Comparison of ENCODE assay signal across 10 mouse cellular contexts in the genomic region with DNA sequence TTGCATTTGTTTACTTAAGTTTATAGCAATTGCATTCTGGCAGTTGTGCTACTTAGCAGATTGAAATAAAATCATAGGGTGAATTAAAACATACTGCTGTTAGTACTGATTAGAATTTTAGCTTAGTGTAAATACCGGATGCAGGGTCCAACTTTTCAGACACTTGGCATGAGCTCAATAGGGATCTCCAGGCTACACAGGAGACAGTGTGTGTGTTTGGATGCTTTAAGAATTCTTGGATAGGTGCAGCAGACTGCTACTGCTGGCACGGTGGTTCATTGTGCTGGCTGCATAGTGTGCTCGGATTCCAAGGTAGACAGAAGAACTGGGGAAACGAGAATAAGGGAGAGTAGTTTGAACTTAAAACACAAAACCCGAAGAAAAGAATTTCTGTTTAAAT.
DNase-seq lines count a peak whose midpoint lies in the region; ATAC-seq lines count a peak whose summit lies in the region.
"Had no signal": no experiment of that assay in that cellular context is flagged by ENCODE, and none has a peak within 500 bp of the region (broad histone marks: within the 10 kb centered on the region; RNA-seq: fewer than 3 reads in every experiment).

No protein-coding gene starts in this region.

- H3K4me2 ChIP-seq in hindbrain, embryonic 14.5 days (replicated peaks), result 0 out of 2 replicates have a peak overlapping the region, but pooled peaks have one; percentile 3
- H3K4me2 ChIP-seq in hindbrain, embryonic 11.5 days (replicated peaks; ENCODE audit: low read depth, low read length), result no peak overlapping the region
- no peak overlapping the region for H3K4me2 ChIP-seq in midbrain, embryonic 13.5 days (replicated peaks)
- H3K4me2 ChIP-seq in hindbrain, embryonic 16.5 days (ENCODE audit: low read length), result no peak overlapping the region; the same call in 1 of the 2 replicates
- H3K4me2 ChIP-seq: liver, embryonic 13.5 days had no signal

- 59% methylated on average over 5 of the region's 5 CpGs for WGBS in hindbrain, embryonic 14.5 days
- WGBS in hindbrain, embryonic 11.5 days, result 87% methylated on average over 5 of the region's 5 CpGs
- 62% methylated on average over 5 of the region's 5 CpGs for WGBS in midbrain, embryonic 13.5 days
- 85% methylated on average over 5 of the region's 5 CpGs for WGBS in midbrain, embryonic 10.5 days
- WGBS in hindbrain, embryonic 16.5 days, result 42% methylated on average over 5 of the region's 5 CpGs

- H3K4me3 ChIP-seq in hindbrain, embryonic 14.5 days (replicated peaks; ENCODE audit: low read length), result no peak overlapping the region
- H3K4me3 ChIP-seq in hindbrain, embryonic 11.5 days (ENCODE audit: low read depth, low read length), result no peak overlapping the region
- H3K4me3 ChIP-seq in midbrain, embryonic 13.5 days (replicated peaks), result no peak overlapping the region
- H3K4me3 ChIP-seq in midbrain, embryonic 10.5 days, result no peak overlapping the region
- H3K4me3 ChIP-seq in hindbrain, embryonic 16.5 days (ENCODE audit: low read length), result no peak overlapping the region
- H3K4me3 ChIP-seq: liver, embryonic 13.5 days; myocyte had no signal

- H3K36me3 ChIP-seq in hindbrain, embryonic 14.5 days (replicated peaks; ENCODE audit: control insufficient read depth, insufficient read depth), result no peaks in the 10 kb centered on the region
- H3K36me3 ChIP-seq in hindbrain, embryonic 11.5 days (ENCODE audit: control insufficient read depth, insufficient read depth, low read length), result no peaks in the 10 kb centered on the region
- H3K36me3 ChIP-seq in midbrain, embryonic 13.5 days, result no peaks in the 10 kb centered on the region
- H3K36me3 ChIP-seq in midbrain, embryonic 10.5 days, result no peaks in the 10 kb centered on the region
- H3K36me3 ChIP-seq in hindbrain, embryonic 16.5 days (ENCODE audit: control insufficient read depth, insufficient read depth, low read length), result no peaks in the 10 kb centered on the region
- H3K36me3 ChIP-seq: liver, embryonic 13.5 days had no signal

- H3K9ac ChIP-seq in hindbrain, embryonic 14.5 days, result no peak overlapping the region
- no peak overlapping the region for H3K9ac ChIP-seq in hindbrain, embryonic 11.5 days (ENCODE audit: low read depth, low read length)
- no peak overlapping the region for H3K9ac ChIP-seq in midbrain, embryonic 13.5 days (replicated peaks)
- no peak overlapping the region for H3K9ac ChIP-seq in hindbrain, embryonic 16.5 days (ENCODE audit: low read depth, low read length)
- H3K9ac ChIP-seq: liver, embryonic 13.5 days had no signal

- H3K27ac ChIP-seq in hindbrain, embryonic 14.5 days, result peak overlapping the region; percentile 61; the same call in 1 of the 2 replicates
- no peak overlapping the region for H3K27ac ChIP-seq in hindbrain, embryonic 11.5 days (ENCODE audit: low read depth, low read length)
- H3K27ac ChIP-seq in midbrain, embryonic 13.5 days, result 0 out of 2 replicates have a peak overlapping the region, but pooled peaks have one; percentile 30
- H3K27ac ChIP-seq in midbrain, embryonic 10.5 days (replicated peaks), result no peak overlapping the region
- H3K27ac ChIP-seq in hindbrain, embryonic 16.5 days (ENCODE audit: low read depth, low read length), result peak overlapping the region; percentile 27; the same call in 1 of the 2 replicates
- H3K27ac ChIP-seq: liver, embryonic 13.5 days had no signal

- peaks cover 46% of the 10 kb centered on the region for H3K4me1 ChIP-seq in hindbrain, embryonic 14.5 days (replicated peaks; ENCODE audit: control insufficient read depth, insufficient read depth, low read length)
- no peaks in the 10 kb centered on the region for H3K4me1 ChIP-seq in hindbrain, embryonic 11.5 days (replicated peaks; ENCODE audit: control insufficient read depth, insufficient read depth, low read length)
- H3K4me1 ChIP-seq in midbrain, embryonic 13.5 days (replicated peaks), result peaks cover 36% of the 10 kb centered on the region
- H3K4me1 ChIP-seq in midbrain, embryonic 10.5 days, result peaks cover 8% of the 10 kb centered on the region; the same call in 1 of the 2 replicates
- H3K4me1 ChIP-seq in hindbrain, embryonic 16.5 days (ENCODE audit: control insufficient read depth, insufficient read depth, low read depth, low read length), result peaks cover 28% of the 10 kb centered on the region

- no peaks in the 10 kb centered on the region for H3K9me3 ChIP-seq in hindbrain, embryonic 14.5 days (ENCODE audit: control insufficient read depth, low read length)
- H3K9me3 ChIP-seq in hindbrain, embryonic 11.5 days (ENCODE audit: control insufficient read depth, low read length), result no peaks in the 10 kb centered on the region
- H3K9me3 ChIP-seq in midbrain, embryonic 13.5 days, result no peaks in the 10 kb centered on the region
- H3K9me3 ChIP-seq in midbrain, embryonic 10.5 days (replicated peaks), result no peaks in the 10 kb centered on the region
- no peaks in the 10 kb centered on the region for H3K9me3 ChIP-seq in hindbrain, embryonic 16.5 days (ENCODE audit: control insufficient read depth, low read length)
- H3K9me3 ChIP-seq: liver, embryonic 13.5 days had no signal

- DNase-seq in hindbrain, embryonic 14.5 days (ENCODE audit: low spot score), result no peak
- DNase-seq in hindbrain, embryonic 11.5 days (ENCODE audit: low spot score), result no peak
- no peak for DNase-seq in midbrain, embryonic 10.5 days (ENCODE audit: low spot score)
- DNase-seq in spleen, adult 18-20 months, result no peak
- no peak for DNase-seq in spleen, adult 12 weeks (ENCODE audit: low spot score)
- DNase-seq: liver, embryonic 13.5 days; right cerebral cortex, postnatal 4 days had no signal

- ATAC-seq in hindbrain, embryonic 14.5 days (ENCODE audit: low FRiP score), result no peak
- ATAC-seq in hindbrain, embryonic 11.5 days (ENCODE audit: low FRiP score), result no peak
- ATAC-seq in midbrain, embryonic 13.5 days, result no peak
- ATAC-seq in hindbrain, embryonic 16.5 days, result no peak

- H3K27me3 ChIP-seq in hindbrain, embryonic 14.5 days (ENCODE audit: control insufficient read depth, insufficient read depth, low read length), result no peaks in the 10 kb centered on the region
- no peaks in the 10 kb centered on the region for H3K27me3 ChIP-seq in hindbrain, embryonic 11.5 days (ENCODE audit: control insufficient read depth, insufficient read depth, low read length)
- H3K27me3 ChIP-seq in midbrain, embryonic 13.5 days, result no peaks in the 10 kb centered on the region
- H3K27me3 ChIP-seq in midbrain, embryonic 10.5 days (ENCODE audit: low read depth, poor library complexity, severe bottlenecking), result no peaks in the 10 kb centered on the region
- H3K27me3 ChIP-seq in hindbrain, embryonic 16.5 days (replicated peaks; ENCODE audit: control insufficient read depth, insufficient read depth, low read length), result no peaks in the 10 kb centered on the region
- H3K27me3 ChIP-seq: liver, embryonic 13.5 days had no signal

Comparison
In these comparisons a context has a peak if more than half of its experiments do, and no peak if none do; other contexts are left out.
1. H3K27ac ChIP-seq: peak in hindbrain, embryonic 14.5 days (single experiment), midbrain, embryonic 13.5 days (single experiment) and hindbrain, embryonic 16.5 days (single experiment); none in hindbrain, embryonic 11.5 days (single experiment) and midbrain, embryonic 10.5 days (single experiment).